Mouse (Mus musculus) ES-E14 (cell line): ENCODE measurements around the gene Traf4. TPM values are rescaled to one million over a fixed set of nuclear protein-coding genes. Genes with fewer than 3 reads are reported as not detected.

ENCODE experiments used
- DNase-seq: peaks from one replicate; pipeline ENCODE4 v3.0.0-alpha.2; 2013; ENCODE audit warnings: low read depth, low spot score
- H3K27ac ChIP-seq: 2 replicates; pipeline ENCODE4 v1.5.1; 2012; ENCODE audit warnings: low read depth, mild to moderate bottlenecking, low read length, moderate library complexity, mixed read lengths; ENCODE audit not compliant: poor library complexity, insufficient read depth, severe bottlenecking
- H3K36me3 ChIP-seq: 2 replicates; pipeline ENCODE4 v1.6.1; 2012; ENCODE audit warnings: mild to moderate bottlenecking, low read length, moderate library complexity, mixed read lengths; ENCODE audit not compliant: control insufficient read depth, poor library complexity, insufficient read depth, severe bottlenecking
- H3K4me1 ChIP-seq, 2 experiments: fragments of 150-350 bp in 1 of 2; sonication (generic) in 1 of 2; 2 replicates each; pipeline ENCODE4 v1.6.1; 2012; ENCODE audit warnings: low read length in 2 of 2, mild to moderate bottlenecking in 1 of 2, mixed read lengths in 1 of 2; ENCODE audit not compliant: control insufficient read depth in 2 of 2, insufficient read depth in 2 of 2, poor library complexity in 1 of 2
- H3K4me3 ChIP-seq, 2 experiments: fragments of 150-350 bp in 1 of 2; sonication (generic) in 1 of 2; 2 replicates each; pipeline ENCODE4 v1.5.1; 2012; ENCODE audit warnings: low read length in 2 of 2, low read depth in 1 of 2, mild to moderate bottlenecking in 1 of 2, mixed read lengths in 1 of 2; ENCODE audit not compliant: insufficient read depth in 1 of 2, poor library complexity in 1 of 2, severe bottlenecking in 1 of 2
- H3K9ac ChIP-seq: 2 replicates; pipeline ENCODE4 v1.6.1; 2012; ENCODE audit warnings: low read depth, mild to moderate bottlenecking, low read length, mixed read lengths; ENCODE audit not compliant: poor library complexity, insufficient read depth, severe bottlenecking
- H3K9me3 ChIP-seq: fragments of 150-350 bp; sonication (generic); 2 replicates; pipeline ENCODE4 v1.6.1; 2012; ENCODE audit warnings: low read depth, mild to moderate bottlenecking, low read length; ENCODE audit not compliant: control insufficient read depth, insufficient read depth
- CHD2 ChIP-seq: IDR thresholded peaks from 2 replicates; pipeline ENCODE4 v1.6.1; 2014; ENCODE audit warnings: mild to moderate bottlenecking, low read depth, low read length, inconsistent platforms
- HCFC1 ChIP-seq: IDR thresholded peaks from 2 replicates; pipeline ENCODE4 v1.6.1; 2012; ENCODE audit warnings: low read length, inconsistent platforms, borderline replicate concordance; ENCODE audit not compliant: insufficient read depth
- MAFK ChIP-seq: IDR thresholded peaks from 2 replicates; pipeline ENCODE4 v1.6.1; 2014; ENCODE audit warnings: mild to moderate bottlenecking, low read depth, low read length, inconsistent platforms; ENCODE audit not compliant: insufficient read depth
- ZC3H11A ChIP-seq: IDR thresholded peaks from 2 replicates; pipeline ENCODE4 v1.6.1; 2012; ENCODE audit warnings: low read depth, mild to moderate bottlenecking, inconsistent platforms, low read length, borderline replicate concordance
- ZNF384 ChIP-seq: IDR thresholded peaks from 2 replicates; pipeline ENCODE4 v1.6.1; 2012; ENCODE audit warnings: low read depth, low read length, inconsistent platforms
- in situ Hi-C, 2 experiments: fragments of 600-800 bp; cut with MboI; formaldehyde crosslinking; loops; one replicate each; pipeline ENCODE4 v1.15.1; 2025; ENCODE audit warnings: low sequenced_read_pairs in 2 of 2, inconsistent platforms in 1 of 2; ENCODE audit not compliant: unreplicated experiment in 2 of 2
- total RNA-seq: library from RNA; depleted of rRNA; stranded (reverse); fragments of 300-350 nt; gene quantifications from 2 replicates; pipeline ENCODE4 v1.2.3, GENCODE M21; 2012

Traf4 gene
- total RNA-seq, 1 experiment = 78.2 TPM

DNA sequence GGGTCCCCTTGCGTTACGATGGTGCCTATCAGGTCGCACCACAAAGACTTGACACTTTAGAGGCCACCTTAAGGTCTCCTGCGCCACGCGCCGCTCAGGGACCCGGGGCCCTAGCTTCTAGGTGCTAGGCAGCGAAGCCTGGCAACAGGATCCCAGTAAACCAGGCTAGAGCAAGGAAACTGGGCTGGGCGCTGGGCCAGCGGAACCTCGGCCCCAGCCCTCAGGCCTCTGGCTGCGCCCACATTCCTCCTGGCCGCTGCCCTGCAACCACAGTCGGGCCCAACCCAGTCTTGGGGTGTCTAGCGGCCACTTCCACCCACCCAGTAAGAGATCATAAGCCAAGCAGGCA lies 346 bp upstream of the Traf4 start:
- in situ Hi-C loops = no loop called here
- TF ChIP-seq MAFK = no peak
- no peak for TF ChIP-seq ZNF384
- no peak for TF ChIP-seq CHD2
- no peak for TF ChIP-seq HCFC1
- TF ChIP-seq ZC3H11A = no peak
- Histone ChIP-seq H3K9me3 (no peaks in the 10 kb centered on the region), H3K27ac (peak overlapping the region; percentile 93), H3K4me3 (peak overlapping the region; percentile 60 to 73), H3K36me3 (peaks cover 23% of the 10 kb centered on the region), H3K9ac (peak overlapping the region; percentile 69), H3K4me1 (peaks cover 0 to 45% of the 10 kb centered on the region in 2 experiments; a peak in 3 of 4 replicates)
- no peak for DNase-seq

DNA sequence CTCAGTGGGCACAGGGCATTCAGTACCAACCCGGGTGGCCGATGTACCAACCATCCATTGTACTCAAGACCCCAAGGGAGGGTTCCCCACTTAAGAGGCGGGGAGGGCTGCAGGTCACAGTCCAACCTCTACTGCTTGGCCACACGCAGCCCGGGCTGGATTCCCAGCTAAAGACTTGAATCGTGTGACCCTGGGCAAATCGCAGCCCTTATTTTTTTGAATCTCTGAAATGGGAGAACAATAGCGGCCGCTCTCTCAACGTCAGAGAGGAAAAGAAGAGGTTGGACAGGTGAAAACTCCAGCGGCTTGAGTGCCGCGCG lies 825 bp downstream of the Traf4 start:
- no peak for TF ChIP-seq ZNF384
- no peak for TF ChIP-seq MAFK
- no peak for TF ChIP-seq CHD2
- TF ChIP-seq ZC3H11A = no peak
- no peak for TF ChIP-seq HCFC1
- Histone ChIP-seq H3K36me3 (peaks cover 35% of the 10 kb centered on the region), H3K4me1 (peaks cover 0 to 49% of the 10 kb centered on the region in 2 experiments; a peak in 3 of 4 replicates), H3K9ac (peak overlapping the region; percentile 78), H3K9me3 (no peaks in the 10 kb centered on the region), H3K27ac (peak overlapping the region; percentile 75), H3K4me3 (peak overlapping the region; percentile 83 to 94)
- no peak for DNase-seq
- in situ Hi-C loops = no loop called here

DNA sequence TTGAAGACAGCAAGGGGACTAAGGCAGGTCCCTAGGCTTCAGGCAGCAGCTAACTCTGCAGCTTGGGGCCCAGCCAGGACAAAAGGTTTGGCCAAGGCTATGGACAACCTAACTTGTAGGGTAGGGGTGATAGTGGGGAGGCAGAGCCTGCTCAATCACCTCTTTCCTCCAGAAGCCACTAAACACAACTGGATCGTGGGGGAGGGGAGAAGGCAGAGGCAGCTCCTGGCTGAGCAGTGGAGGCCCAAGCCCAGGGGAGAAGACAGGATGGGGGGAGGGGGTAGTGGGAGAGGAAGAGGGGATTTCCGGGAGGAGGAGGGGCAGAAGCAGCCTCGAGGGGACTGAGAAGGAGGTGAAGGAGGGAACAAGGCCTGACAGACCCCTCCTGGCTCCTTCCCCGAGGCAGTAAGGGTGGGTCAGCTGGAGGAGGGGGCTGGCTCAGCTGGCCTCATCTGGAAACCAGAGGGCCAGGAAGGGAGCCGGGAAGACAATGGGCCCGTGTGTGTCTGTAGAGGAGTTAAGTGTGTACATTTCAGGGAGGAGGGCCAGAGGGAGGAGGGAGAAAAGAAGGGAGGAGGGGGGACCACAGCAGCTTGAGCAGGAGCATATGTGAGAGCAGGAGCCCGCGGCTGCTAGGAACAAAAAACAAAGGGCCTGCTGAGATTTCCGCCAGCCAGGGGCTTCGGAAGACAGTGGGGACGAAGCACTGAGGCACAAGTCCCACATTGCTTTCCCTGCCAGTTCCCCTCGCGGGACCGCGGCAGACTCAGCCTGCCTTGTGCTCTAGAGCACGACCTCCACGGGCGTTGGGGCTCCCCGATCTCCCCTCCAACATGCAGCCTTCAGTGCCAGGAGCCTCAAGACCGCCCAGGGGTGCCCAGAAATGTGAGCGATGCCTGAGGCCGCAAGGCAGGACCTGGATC lies 1.4 kb downstream of the Traf4 start:
- H3K36me3 ChIP-seq = peaks cover 39% of the 10 kb centered on the region
- peaks cover 0 to 47% of the 10 kb centered on the region in 2 experiments; a peak in 3 of 4 replicates for H3K4me1 ChIP-seq
- DNase-seq = no peak
- H3K9me3 ChIP-seq = no peaks in the 10 kb centered on the region
- in situ Hi-C loops = no loop called here
- H3K9ac ChIP-seq = peak overlapping the region; percentile 78
- H3K4me3 ChIP-seq = peak overlapping the region; percentile 83 to 94
- TF ChIP-seq CHD2 (no peak), ZC3H11A (no peak), ZNF384 (no peak), MAFK (no peak), HCFC1 (no peak)
- H3K27ac ChIP-seq = peak overlapping the region; percentile 75

DNA sequence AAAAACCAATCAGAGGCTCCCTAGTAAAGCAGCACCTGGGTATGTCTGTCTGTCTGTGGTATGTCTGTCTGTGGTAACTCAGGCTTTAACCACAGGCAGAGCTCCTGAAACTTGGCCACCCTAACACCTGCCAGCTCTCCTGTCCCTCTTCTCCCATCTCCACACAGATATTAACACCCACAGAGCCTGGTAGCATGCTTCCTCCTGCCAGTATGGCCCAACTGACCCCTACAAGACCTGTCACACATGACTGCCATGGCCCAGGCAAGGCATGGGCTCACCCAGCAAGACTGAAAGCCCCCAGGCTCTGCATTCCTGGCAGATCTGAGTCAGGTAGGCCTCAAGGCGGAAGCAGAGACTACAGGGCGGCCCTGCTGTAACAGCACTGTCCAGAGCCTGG lies 2.3 kb downstream of the Traf4 start:
- Histone ChIP-seq H3K27ac (no peak overlapping the region; the same call in 1 of the 2 replicates), H3K9me3 (no peaks in the 10 kb centered on the region), H3K9ac (no peak overlapping the region), H3K4me3 (peak overlapping the region in 1 of 2 experiments; percentile 83; a peak in 1 of 4 replicates), H3K4me1 (peaks cover 0 to 41% of the 10 kb centered on the region in 2 experiments; a peak in 3 of 4 replicates), H3K36me3 (peaks cover 47% of the 10 kb centered on the region)
- in situ Hi-C loops = no loop called here
- TF ChIP-seq ZC3H11A (no peak), HCFC1 (no peak), MAFK (no peak), CHD2 (no peak)
- DNase-seq = no peak

DNA sequence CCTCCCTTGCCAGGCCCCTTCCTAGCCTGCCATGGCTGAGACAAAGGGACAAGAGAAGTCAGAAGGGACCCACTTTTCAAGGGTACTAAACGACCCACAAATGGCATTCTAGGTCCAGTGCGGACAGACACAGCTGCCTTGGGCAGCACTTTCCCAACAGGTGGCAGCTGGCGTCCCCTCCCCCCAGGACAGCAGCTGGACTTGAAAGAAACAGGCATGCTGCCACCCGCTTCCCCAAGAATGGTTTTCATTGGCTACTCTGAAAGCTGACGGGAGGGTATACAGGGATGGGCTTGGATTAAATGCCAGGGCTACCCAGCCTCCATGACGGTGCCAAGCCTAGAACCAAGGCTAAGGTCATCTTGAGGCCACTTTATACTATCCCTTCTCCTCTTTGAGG lies 2.9 kb downstream of the Traf4 start:
- no peak for DNase-seq
- H3K9me3 ChIP-seq = no peaks in the 10 kb centered on the region
- no peak overlapping the region for H3K27ac ChIP-seq
- peaks cover 52% of the 10 kb centered on the region for H3K36me3 ChIP-seq
- H3K9ac ChIP-seq = no peak overlapping the region
- no peak overlapping the region for H3K4me3 ChIP-seq
- TF ChIP-seq MAFK (no peak), ZC3H11A (no peak), HCFC1 (no peak), ZNF384 (no peak), CHD2 (no peak)
- in situ Hi-C loops = no loop called here
- H3K4me1 ChIP-seq = peaks cover 0 to 41% of the 10 kb centered on the region in 2 experiments; a peak in 3 of 4 replicates
